Mouse (Mus musculus): ENCODE results near the gene Mdga1.
"Not testable (repeated sequence)": the region's sequence is repeated elsewhere in the genome, so short reads cannot be mapped to it uniquely, and the experiment has no call there.

Mdga1 gene

GRCm38 (mm10) chr17:29799398-29800095, 170.3 kb downstream of the Mdga1 start:
- DNase-seq (ENCODE audit: low spot score) = no peak

- DNase-seq (ENCODE audit: low spot score) = no peak
Observed at GRCm38 (mm10) chr17:29798151-29798550, 171.7 kb downstream of the Mdga1 start.

GRCm38 (mm10) chr17:29796787-29797186, 173.1 kb downstream of the Mdga1 start:
- no peak for DNase-seq (ENCODE audit: low spot score)

DNA sequence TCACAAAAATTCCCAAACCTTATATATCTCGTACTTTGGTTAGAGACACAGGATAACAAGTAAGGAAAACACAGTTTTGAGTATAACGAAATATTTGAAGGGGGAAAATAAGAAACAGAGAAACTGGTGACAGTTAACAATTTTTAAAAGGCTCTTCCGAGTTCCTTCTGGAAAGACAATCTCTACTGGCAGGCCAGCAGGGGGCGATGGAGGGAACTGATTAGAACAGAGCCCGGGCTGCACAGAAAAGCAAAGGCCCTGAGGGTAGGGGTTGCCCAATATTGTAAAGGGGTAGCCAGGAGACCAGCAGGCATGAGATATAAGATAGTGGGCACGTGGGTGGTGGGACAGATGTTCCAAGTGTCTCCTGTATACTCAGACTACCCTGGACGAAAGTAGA, 173.8 kb downstream of the Mdga1 start:
- DNase-seq (ENCODE audit: low spot score) = peak; percentile 53

GRCm38 (mm10) chr17:29795050-29795770, 174.7 kb downstream of the Mdga1 start:
- peak; percentile 14 for DNase-seq (ENCODE audit: low spot score)

GRCm38 (mm10) chr17:29791531-29792050, 178.3 kb downstream of the Mdga1 start:
- DNase-seq (ENCODE audit: low spot score) = no peak

DNA sequence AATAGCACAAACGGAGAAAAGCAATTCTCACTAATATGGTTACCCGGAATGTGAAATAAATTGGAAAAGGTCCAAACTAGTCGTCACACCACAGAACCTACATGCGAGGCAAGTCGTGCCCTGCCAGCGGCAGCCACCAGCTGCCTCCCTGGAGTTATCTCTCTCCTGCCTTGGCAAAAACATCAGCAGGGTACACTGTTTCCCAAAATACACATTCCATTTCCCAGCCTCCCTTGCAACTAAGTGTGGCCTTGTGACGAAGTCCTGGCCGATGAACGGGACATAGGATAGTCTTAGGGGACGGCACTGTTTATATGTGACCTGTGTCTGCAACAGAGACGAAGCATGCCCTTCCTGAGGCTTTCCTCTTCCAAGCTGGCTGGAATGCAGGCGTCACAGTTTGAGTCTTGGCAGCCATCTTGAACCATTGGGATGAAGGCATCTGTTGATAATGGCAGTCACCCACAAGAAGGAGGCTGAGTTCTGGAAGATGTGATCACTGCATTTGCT, 179.6 kb downstream of the Mdga1 start:
- no peak for DNase-seq (ENCODE audit: low spot score)

DNA sequence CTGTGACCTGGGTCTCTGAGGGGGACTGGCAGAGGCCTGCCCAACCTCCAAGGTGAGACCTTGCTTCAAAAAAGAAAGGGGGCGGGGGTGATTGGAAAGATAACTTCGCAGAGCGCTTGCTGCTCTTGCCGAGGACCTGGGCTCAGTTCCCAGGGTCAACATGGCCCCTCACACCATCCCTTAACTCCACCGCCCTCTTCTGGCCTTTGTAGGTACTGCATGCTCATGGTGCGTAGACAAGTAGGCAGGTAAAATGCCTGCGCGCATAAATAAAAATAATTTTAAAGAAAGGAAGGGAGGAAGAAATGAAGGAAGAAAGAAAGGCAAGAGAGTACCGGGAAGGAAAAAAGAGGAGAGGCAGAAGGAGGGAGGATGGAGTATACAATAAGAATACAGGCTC, 180.2 kb downstream of the Mdga1 start:
- peak; percentile 82 for DNase-seq (ENCODE audit: low spot score)

- no peak for DNase-seq (ENCODE audit: low spot score)
Observed at GRCm38 (mm10) chr17:29788573-29788972, 181.3 kb downstream of the Mdga1 start.

DNA sequence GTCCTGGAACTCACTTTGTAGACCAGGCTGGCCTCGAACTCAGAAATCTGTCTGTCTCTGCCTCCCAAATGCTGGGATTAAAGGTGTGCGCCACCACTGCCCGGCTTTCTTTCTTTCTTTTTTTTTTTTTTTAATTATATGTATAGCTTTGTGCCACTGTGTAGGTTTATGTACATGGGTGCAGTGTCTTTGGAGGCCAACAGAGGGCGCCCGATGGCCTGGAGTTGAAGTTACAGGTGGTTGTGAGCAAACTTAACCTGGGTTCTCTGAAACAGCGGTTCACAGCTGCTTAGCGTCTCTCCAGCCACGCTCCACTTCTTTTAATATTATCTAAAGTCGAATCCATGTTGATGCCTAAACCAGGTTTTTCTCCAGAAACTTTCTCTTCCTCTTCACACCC, 185.1 kb downstream of the Mdga1 start:
- DNase-seq (ENCODE audit: low spot score) = no peak

- DNase-seq (ENCODE audit: low spot score) = not testable (repeated sequence)
Observed at GRCm38 (mm10) chr17:29781472-29781871, 188.4 kb downstream of the Mdga1 start.

DNA sequence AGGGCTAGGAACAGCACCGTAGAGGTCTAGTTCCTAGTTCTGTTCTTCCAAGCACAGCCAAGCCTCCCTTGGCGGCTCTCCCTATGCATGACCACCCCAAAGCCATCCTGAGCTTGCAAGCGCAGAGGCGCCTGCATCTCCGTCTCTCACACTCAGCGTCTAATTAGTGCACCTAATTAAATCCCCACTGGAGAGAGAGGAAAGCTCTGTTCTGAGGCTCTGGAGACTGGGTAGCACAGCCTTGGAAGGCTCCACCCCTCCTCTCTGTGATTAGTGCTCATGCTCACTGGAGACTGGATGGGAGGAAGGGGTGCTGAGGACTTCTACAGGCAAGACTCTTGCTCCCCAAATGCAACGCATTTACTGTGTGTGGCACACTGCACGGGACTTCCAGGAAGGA, 191.9 kb downstream of the Mdga1 start:
- no peak for DNase-seq (ENCODE audit: low spot score)
